Mouse (Mus musculus): ENCODE measurements around the gene Ldlrad3. TPM values are rescaled to one million over a fixed set of nuclear protein-coding genes. Genes with fewer than 3 reads are reported as not detected.

Gene Ldlrad3
- polyA plus RNA-seq, 1 experiment from 2014 or later, result 20.2 TPM

DNA sequence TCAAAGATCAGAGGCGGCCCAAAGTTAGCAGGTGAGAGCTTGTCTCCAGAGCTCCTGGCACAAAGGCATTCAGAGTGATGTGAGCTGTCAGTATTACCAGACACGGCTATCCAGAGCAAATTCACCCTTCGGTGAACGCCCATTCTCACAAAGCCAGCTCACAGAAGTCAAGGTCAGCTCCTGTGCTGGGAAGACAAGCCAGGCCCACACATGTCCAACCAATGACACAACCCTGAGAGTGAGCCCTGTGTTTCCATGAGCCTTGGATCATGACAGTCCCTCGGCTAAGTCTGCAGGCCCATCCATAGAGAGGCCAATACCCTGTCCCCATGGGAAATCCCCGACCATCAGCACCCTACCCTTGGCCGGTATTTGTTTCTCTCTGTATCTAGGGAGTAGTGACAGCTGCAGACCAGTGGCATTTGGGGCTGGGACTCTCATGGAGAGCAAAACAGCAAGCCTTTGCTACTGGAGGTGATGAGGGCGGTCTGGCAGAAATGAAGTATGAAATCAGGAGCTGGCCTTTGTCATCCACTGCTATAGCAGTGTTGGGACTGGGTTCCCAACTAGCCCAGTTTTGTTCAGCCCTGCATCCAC lies 58.3 kb downstream of the Ldlrad3 start:
- Histone ChIP-seq H3K27me3 (replicated peaks) (no peaks in the 10 kb centered on the region), H3K9me3 (replicated peaks) (no peaks in the 10 kb centered on the region), H3K27ac (ENCODE audit: poor library complexity, severe bottlenecking) (0 out of 2 replicates have a peak overlapping the region, but pooled peaks have one; percentile 31), H3K9ac (no peak overlapping the region), H3K4me2 (no peak overlapping the region), H3K4me3 (no peak overlapping the region), H3K36me3 (no peaks in the 10 kb centered on the region), H3K4me1 (replicated peaks) (peaks cover 34% of the 10 kb centered on the region)
- 53% methylated on average over 8 of the region's 8 CpGs for WGBS
- no peak for ATAC-seq (ENCODE audit: insufficient number of reproducible peaks, low FRiP score)

DNA sequence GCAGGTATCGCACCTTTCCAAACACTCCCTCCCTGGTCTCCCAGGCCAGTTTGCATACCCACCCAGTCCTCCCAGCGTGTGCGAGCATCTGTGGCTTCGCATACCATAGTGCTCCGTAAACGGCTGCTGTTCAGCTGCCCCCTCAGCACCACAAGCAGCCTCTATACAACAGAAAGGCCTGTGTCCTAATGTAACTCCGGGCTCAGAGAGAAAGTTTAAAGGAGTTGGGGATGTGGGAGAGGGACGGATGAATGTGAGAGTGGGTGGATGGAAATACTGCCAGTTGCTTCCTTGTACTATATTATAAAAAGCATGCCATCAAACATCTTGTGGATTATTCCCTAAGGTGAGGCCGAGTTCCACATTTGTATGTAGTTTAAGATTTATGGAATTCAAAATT lies 59.0 kb downstream of the Ldlrad3 start:
- no peak for ATAC-seq (ENCODE audit: insufficient number of reproducible peaks, low FRiP score)
- Histone ChIP-seq H3K27ac (ENCODE audit: poor library complexity, severe bottlenecking) (no peak overlapping the region), H3K4me1 (replicated peaks) (peaks cover 33% of the 10 kb centered on the region), H3K4me3 (no peak overlapping the region), H3K27me3 (replicated peaks) (no peaks in the 10 kb centered on the region), H3K4me2 (no peak overlapping the region), H3K9me3 (replicated peaks) (no peaks in the 10 kb centered on the region), H3K36me3 (no peaks in the 10 kb centered on the region), H3K9ac (no peak overlapping the region)
- 74% methylated on average over 9 of the region's 9 CpGs for WGBS

DNA sequence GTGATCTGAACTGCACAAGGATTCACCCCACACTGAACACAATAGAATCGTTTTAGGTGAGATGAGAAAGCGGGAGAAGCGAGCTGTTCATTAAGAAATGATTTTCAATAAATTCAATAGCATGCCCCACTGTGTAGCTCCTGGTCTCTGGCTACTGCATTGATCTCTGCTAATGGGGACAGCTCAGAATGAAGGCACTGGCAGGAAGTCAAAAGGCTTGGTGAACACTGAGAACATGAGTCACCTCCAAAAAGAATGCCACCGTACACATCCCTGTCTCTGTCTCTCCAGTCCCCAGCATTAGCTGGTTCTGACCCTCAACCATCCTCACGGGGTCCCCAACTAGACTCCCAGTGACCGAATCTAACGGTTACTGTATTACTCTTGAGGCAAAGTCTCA lies 60.1 kb downstream of the Ldlrad3 start:
- H3K4me1 ChIP-seq (replicated peaks), result peaks cover 45% of the 10 kb centered on the region
- H3K9me3 ChIP-seq (replicated peaks), result no peaks in the 10 kb centered on the region
- no peaks in the 10 kb centered on the region for H3K36me3 ChIP-seq
- H3K27ac ChIP-seq (ENCODE audit: poor library complexity, severe bottlenecking), result no peak overlapping the region
- WGBS, result 82% methylated on average over 7 of the region's 7 CpGs
- H3K4me2 ChIP-seq, result no peak overlapping the region
- no peak overlapping the region for H3K9ac ChIP-seq
- H3K27me3 ChIP-seq (replicated peaks), result no peaks in the 10 kb centered on the region
- no peak for ATAC-seq (ENCODE audit: insufficient number of reproducible peaks, low FRiP score)
- H3K4me3 ChIP-seq, result no peak overlapping the region

DNA sequence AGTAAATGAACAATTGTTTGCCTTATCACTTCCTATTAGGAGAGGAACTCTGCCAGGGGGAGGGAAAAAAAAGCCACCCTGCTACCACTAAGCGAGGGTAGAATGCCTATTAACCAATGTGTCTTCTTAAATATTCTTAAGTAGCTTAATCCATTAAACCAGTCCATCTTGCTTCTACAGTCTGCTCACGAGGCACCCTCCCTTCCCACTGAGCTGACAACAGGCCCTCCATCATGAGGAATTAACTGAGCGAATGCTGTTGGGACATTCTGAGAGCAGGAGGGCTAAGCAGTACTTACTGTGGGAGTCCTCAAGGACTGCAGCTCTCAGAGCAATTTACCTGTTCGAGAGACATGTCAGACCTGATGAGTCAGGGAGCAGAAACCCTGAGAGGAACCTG lies 61.1 kb downstream of the Ldlrad3 start:
- ATAC-seq (ENCODE audit: insufficient number of reproducible peaks, low FRiP score), result no peak
- H3K27me3 ChIP-seq (replicated peaks), result no peaks in the 10 kb centered on the region
- 60% methylated on average over 4 of the region's 4 CpGs for WGBS
- H3K9ac ChIP-seq, result no peak overlapping the region
- no peaks in the 10 kb centered on the region for H3K9me3 ChIP-seq (replicated peaks)
- no peaks in the 10 kb centered on the region for H3K36me3 ChIP-seq
- H3K4me2 ChIP-seq, result no peak overlapping the region
- peaks cover 46% of the 10 kb centered on the region for H3K4me1 ChIP-seq (replicated peaks)
- no peak overlapping the region for H3K4me3 ChIP-seq
- H3K27ac ChIP-seq (ENCODE audit: poor library complexity, severe bottlenecking), result no peak overlapping the region

DNA sequence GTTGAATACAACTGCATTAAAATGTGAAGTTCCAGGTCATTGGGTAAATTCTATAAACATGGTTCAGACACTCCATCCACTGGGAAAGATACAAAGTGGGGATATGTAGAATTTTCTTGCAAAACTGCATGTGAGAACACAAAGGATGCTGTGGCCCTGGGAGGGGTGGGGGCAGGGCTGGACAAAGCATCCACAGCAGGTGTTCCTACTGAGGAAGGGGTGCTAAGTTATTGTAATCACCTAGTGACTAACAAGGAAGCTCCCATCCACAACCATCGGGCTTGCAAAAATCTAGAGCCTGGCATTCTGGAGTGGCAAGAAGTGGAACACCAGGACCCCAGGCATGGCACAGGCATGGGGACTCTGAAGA lies 64.1 kb downstream of the Ldlrad3 start:
- WGBS, result 68% methylated on average over 1 of the region's 1 CpGs
- no peak for ATAC-seq (ENCODE audit: insufficient number of reproducible peaks, low FRiP score)
- Histone ChIP-seq H3K4me3 (no peak overlapping the region), H3K4me2 (no peak overlapping the region), H3K27me3 (replicated peaks) (no peaks in the 10 kb centered on the region), H3K9me3 (replicated peaks) (no peaks in the 10 kb centered on the region), H3K27ac (ENCODE audit: poor library complexity, severe bottlenecking) (no peak overlapping the region), H3K4me1 (replicated peaks) (peaks cover 51% of the 10 kb centered on the region), H3K9ac (no peak overlapping the region), H3K36me3 (no peaks in the 10 kb centered on the region)

DNA sequence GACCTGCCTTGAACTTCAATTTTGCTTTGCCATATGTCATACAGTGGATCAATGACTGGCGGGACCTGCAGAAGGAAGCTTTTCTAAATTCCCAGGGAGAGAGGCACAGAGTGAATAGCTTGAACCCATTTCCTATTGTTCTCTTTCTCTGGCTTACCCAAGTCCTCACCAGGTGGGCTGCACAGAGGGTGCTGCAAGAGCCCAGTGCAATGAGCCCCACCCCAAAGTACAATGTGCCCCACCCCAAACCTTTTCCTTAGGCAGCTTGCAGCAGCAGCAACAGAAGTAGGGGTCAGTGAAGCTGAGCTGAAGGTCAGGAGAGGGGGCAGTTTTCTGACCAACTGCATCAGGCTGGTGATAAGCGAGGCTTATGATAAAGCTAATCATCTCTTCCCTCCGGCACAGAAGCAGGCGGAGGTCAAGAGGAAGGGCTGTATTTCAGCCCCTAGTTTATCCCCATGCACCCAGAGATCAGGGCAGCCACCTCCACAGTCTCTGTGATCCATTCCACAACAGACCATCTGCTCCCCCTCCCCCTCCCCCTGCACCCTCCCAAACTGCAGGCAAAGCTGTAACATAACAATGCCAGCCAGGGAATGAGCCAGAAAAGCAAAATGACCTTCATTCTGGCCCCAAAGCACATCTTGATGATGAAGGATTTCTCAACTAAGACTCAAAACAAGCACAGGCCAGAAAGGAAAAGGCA lies 64.6 kb downstream of the Ldlrad3 start:
- no peak for ATAC-seq (ENCODE audit: insufficient number of reproducible peaks, low FRiP score)
- WGBS, result 30% methylated on average over 4 of the region's 4 CpGs
- H3K27ac ChIP-seq (ENCODE audit: poor library complexity, severe bottlenecking), result no peak overlapping the region
- no peak overlapping the region for H3K9ac ChIP-seq
- H3K9me3 ChIP-seq (replicated peaks), result no peaks in the 10 kb centered on the region
- H3K4me3 ChIP-seq, result no peak overlapping the region
- no peak overlapping the region for H3K4me2 ChIP-seq
- no peaks in the 10 kb centered on the region for H3K27me3 ChIP-seq (replicated peaks)
- no peaks in the 10 kb centered on the region for H3K36me3 ChIP-seq
- peaks cover 53% of the 10 kb centered on the region for H3K4me1 ChIP-seq (replicated peaks)

DNA sequence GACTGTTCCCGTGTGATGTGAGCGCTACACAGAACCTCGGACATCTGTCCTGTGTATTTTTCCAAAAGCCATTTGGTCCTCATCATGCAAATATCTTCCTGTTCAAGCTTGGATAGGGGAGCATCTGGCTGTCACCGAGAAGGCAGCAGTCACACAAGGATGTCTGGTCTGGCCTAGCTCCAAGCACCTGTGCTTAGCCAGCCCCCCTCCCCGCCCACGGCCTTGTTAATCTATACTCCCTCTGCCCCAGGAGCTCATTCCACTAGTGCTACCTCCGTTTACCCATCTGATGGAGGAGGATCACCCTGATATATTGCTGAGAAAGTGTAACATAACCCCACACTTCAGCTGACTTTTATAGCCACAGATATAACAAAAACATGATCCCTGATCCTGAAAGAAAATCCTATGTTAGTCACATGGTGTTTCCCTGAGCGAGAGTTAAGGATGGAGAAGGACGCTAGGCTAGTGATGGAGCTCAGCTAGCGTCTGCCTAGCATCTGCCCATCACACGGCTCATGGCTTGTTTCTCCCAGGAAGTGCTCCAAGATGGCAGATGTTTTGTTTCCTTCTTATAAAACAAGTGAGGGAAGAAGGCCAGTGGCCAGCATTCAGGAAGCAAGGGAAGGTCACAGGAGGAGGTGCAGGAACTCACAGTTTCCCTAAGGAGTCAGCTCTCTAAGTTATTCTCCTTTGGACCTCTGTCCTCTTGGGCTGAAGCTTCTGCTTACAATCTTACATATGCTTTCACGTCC lies 66.3 kb downstream of the Ldlrad3 start:
- no peaks in the 10 kb centered on the region for H3K27me3 ChIP-seq (replicated peaks)
- no peak for ATAC-seq (ENCODE audit: insufficient number of reproducible peaks, low FRiP score)
- H3K4me3 ChIP-seq, result no peak overlapping the region
- peaks cover 61% of the 10 kb centered on the region for H3K4me1 ChIP-seq (replicated peaks)
- H3K27ac ChIP-seq (ENCODE audit: poor library complexity, severe bottlenecking), result no peak overlapping the region
- H3K9me3 ChIP-seq (replicated peaks), result no peaks in the 10 kb centered on the region
- no peaks in the 10 kb centered on the region for H3K36me3 ChIP-seq
- no peak overlapping the region for H3K4me2 ChIP-seq
- H3K9ac ChIP-seq, result no peak overlapping the region
- WGBS, result 72% methylated on average over 12 of the region's 12 CpGs

DNA sequence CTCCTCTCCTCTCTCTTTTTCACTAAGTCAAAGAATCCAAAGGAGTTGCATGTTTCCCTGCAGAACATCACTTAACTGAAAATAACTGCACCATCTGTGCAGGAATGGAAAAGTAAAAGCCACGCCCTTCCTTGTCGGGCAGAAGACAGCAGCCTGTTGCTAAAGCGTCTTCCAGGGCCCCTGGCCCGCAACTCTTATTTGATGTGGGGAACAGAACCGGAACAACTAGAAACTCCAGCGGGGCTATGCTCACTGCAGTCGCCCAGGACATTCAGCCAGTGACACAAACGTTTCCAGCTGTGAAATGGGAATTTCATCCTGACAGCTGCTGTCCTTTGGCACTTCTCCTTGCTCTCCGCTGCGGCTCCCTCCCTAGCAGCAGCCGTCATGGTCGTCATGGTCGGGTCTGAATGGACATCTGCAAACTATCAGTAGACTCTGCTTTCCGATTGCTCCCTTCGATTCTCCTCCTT lies 67.2 kb downstream of the Ldlrad3 start:
- Histone ChIP-seq H3K36me3 (no peaks in the 10 kb centered on the region), H3K4me3 (no peak overlapping the region), H3K9ac (no peak overlapping the region; the same call in 1 of the 2 replicates), H3K27ac (ENCODE audit: poor library complexity, severe bottlenecking) (no peak overlapping the region), H3K27me3 (replicated peaks) (no peaks in the 10 kb centered on the region), H3K4me1 (replicated peaks) (peaks cover 63% of the 10 kb centered on the region), H3K4me2 (no peak overlapping the region), H3K9me3 (replicated peaks) (no peaks in the 10 kb centered on the region)
- ATAC-seq (ENCODE audit: insufficient number of reproducible peaks, low FRiP score), result no peak
- 36% methylated on average over 15 of the region's 15 CpGs for WGBS

DNA sequence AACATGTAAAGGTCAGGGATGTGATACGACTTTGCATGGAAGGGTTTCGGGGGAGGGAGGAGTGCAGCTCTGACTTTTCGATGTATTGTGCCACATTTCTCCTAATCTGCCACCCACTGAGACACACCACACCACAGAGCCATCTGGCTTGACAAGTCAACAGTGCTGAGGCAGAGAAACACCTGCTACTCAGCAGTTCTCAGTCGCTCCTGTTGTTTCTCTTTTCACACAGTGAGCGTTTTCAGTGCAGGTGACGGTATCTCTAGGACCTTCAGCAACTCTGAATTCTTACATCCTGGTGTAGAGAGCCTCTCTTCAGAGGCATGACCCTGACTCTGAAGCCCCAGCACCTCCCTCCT lies 68.8 kb downstream of the Ldlrad3 start:
- no peaks in the 10 kb centered on the region for H3K36me3 ChIP-seq
- 48% methylated on average over 6 of the region's 6 CpGs for WGBS
- H3K4me3 ChIP-seq, result no peak overlapping the region
- H3K4me1 ChIP-seq (replicated peaks), result peaks cover 71% of the 10 kb centered on the region
- H3K27me3 ChIP-seq (replicated peaks), result no peaks in the 10 kb centered on the region
- no peak overlapping the region for H3K9ac ChIP-seq
- no peak overlapping the region for H3K4me2 ChIP-seq
- ATAC-seq (ENCODE audit: insufficient number of reproducible peaks, low FRiP score), result no peak
- no peak overlapping the region for H3K27ac ChIP-seq (ENCODE audit: poor library complexity, severe bottlenecking)
- no peaks in the 10 kb centered on the region for H3K9me3 ChIP-seq (replicated peaks)

DNA sequence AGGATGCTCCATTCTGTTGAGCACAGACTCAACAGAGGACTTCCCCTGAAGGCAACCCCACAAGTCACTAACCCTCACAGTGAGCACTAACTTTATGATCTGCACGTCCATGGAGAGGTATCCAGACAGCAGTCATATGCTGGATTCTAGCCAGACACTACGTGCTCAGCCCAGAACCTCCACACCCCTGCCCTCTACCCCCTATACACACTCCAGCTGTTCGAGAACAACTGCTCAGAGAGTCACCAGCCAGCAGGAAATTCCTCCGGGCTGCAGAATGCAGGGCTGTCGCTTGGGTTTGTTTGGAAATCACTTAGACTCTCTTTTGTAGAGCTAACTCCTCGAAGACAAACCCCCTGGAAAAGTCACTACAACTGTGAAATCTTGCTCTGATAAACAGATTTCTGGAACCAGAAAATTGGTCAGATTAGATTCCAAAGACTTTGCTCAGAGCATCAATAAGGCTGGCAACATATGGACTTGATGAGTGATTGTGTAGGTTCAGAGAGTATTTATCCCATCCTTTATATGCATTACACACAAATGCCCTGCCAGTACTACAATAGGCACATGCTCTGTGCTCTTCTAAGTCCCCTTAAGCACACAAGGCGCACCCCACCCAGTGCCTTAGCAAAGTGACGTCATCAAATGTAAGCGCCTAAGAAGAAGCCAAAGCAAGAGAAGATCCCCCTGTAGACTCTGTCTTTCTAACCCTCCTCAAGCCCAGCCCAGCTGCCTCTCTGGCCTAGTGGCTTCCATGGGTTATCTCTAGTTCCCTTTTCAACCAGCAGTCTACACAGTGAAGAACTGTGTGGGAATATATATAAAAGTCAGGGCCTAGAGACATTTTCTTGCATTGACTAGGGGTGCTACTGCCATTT lies 69.4 kb downstream of the Ldlrad3 start:
- WGBS, result 42% methylated on average over 9 of the region's 9 CpGs
- Histone ChIP-seq H3K9ac (no peak overlapping the region), H3K4me3 (no peak overlapping the region), H3K9me3 (replicated peaks) (no peaks in the 10 kb centered on the region), H3K27me3 (replicated peaks) (no peaks in the 10 kb centered on the region), H3K4me2 (no peak overlapping the region), H3K4me1 (replicated peaks) (peaks cover 70% of the 10 kb centered on the region), H3K27ac (ENCODE audit: poor library complexity, severe bottlenecking) (no peak overlapping the region), H3K36me3 (no peaks in the 10 kb centered on the region)
- ATAC-seq (ENCODE audit: insufficient number of reproducible peaks, low FRiP score), result no peak

DNA sequence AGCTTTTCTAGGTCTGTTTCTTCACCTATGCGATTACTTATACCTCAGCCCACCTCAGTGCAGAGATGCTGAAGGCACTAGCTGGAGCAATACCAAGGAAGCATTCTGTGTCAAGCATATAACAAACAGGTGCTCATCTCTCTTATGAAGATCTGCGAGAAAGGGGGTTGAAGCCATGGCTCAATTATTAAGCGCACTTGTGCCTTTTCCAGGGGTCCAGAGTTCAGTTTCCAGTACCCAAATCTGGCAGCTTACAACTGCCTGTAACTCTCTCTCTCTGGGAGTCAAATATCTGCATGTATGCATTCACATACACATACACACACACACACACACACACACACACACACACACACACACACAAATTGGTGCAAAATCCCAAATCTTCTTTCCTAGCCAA lies 72.4 kb downstream of the Ldlrad3 start:
- Histone ChIP-seq H3K9ac (no peak overlapping the region), H3K36me3 (no peaks in the 10 kb centered on the region), H3K4me2 (peak overlapping the region; percentile 39; the same call in 1 of the 2 replicates), H3K4me3 (no peak overlapping the region), H3K4me1 (replicated peaks) (peaks cover 55% of the 10 kb centered on the region), H3K27ac (ENCODE audit: poor library complexity, severe bottlenecking) (no peak overlapping the region), H3K27me3 (replicated peaks) (no peaks in the 10 kb centered on the region), H3K9me3 (replicated peaks) (no peaks in the 10 kb centered on the region)
- ATAC-seq (ENCODE audit: insufficient number of reproducible peaks, low FRiP score), result no peak
- 74% methylated on average over 3 of the region's 3 CpGs for WGBS
